Mouse (Mus musculus) urinary bladder, adult 2 months (tissue): Measurements from ENCODE around the gene Adcy7. TPM values are rescaled to one million over a fixed set of nuclear protein-coding genes. Genes with fewer than 3 reads are reported as not detected.

Experiments used
- polyA plus RNA-seq: library from polyadenylated mRNA; depleted of rRNA; stranded (reverse); fragments of >200 nt; gene quantifications from 2 replicates; pipeline ENCODE4 v1.2.3, GENCODE M21; 2012; rRNA removed

The Adcy7 gene
- polyA plus RNA-seq, 1 experiment, result 15.2 TPM

Other genes with a start within 250 kb of the Adcy7 start
- 41.8 and 52.1 TPM in 2 replicates for gene Cnep1r1, start 153.6 kb upstream of the Adcy7 start, polyA plus RNA-seq
- gene Heatr3, start 134.5 kb upstream of the Adcy7 start, polyA plus RNA-seq, result 23.7 and 25.5 TPM in 2 replicates
- gene Tent4b, start 73.2 kb upstream of the Adcy7 start, polyA plus RNA-seq, result 17.6 and 18.9 TPM in 2 replicates
- gene Brd7, start 89.8 kb downstream of the Adcy7 start, polyA plus RNA-seq, result 45.6 and 46.4 TPM in 2 replicates
- 65.2 and 90.3 TPM in 2 replicates for gene Nkd1, start 249.0 kb downstream of the Adcy7 start, polyA plus RNA-seq